Mouse (Mus musculus): ENCODE results near the gene Rnf39. TPM values are rescaled to one million over a fixed set of nuclear protein-coding genes. Genes with fewer than 3 reads are reported as not detected.
A peak's percentile ranks its signal among the peaks of the same experiment; 100 is the strongest.

The Rnf39 gene
- not detected in 2 replicates for polyA plus RNA-seq (2016; fragmentation: Nextera tagmentation; extraction: Ambion mirVana)

GRCm38 (mm10) chr17:36942791-36943471, at the start of gene Rnf39:
Gene Rnf39, plus strand, starts transcription at chr17:36942918.
- no peak for ATAC-seq (ENCODE audit: insufficient number of reproducible peaks, low FRiP score)
- peak within 1 kb of the TSS; percentile 49 for H3K4me3 ChIP-seq
- H3K36me3 ChIP-seq, result no peaks in the 10 kb centered on the region
- peaks cover 69% of the 10 kb centered on the region for H3K27me3 ChIP-seq (replicated peaks)
- no peak within 1 kb of the TSS for H3K27ac ChIP-seq (ENCODE audit: poor library complexity, severe bottlenecking)
- peak within 1 kb of the TSS; percentile 42 for H3K9ac ChIP-seq
- H3K4me2 ChIP-seq, result peak within 1 kb of the TSS; percentile 75
- 2% methylated on average over 59 of the region's 59 CpGs for WGBS
- peaks cover 14% of the 10 kb centered on the region for H3K4me1 ChIP-seq (replicated peaks)
- H3K9me3 ChIP-seq (replicated peaks), result no peaks in the 10 kb centered on the region

GRCm38 (mm10) chr17:36893387-36893786, 49.3 kb upstream of the Rnf39 start:
- Histone ChIP-seq H3K36me3 (no peaks in the 10 kb centered on the region), H3K4me3 (no peak overlapping the region), H3K27me3 (replicated peaks) (peaks cover 12% of the 10 kb centered on the region; the same call in 1 of the 2 replicates), H3K27ac (ENCODE audit: poor library complexity, severe bottlenecking) (no peak overlapping the region), H3K9ac (no peak overlapping the region), H3K4me1 (replicated peaks) (no peaks in the 10 kb centered on the region), H3K9me3 (replicated peaks) (no peaks in the 10 kb centered on the region), H3K4me2 (no peak overlapping the region)
- no peak for ATAC-seq (ENCODE audit: insufficient number of reproducible peaks, low FRiP score)
- WGBS, result 46% methylated on average over 5 of the region's 5 CpGs

- Histone ChIP-seq H3K4me2 (no peak overlapping the region), H3K4me3 (no peak overlapping the region), H3K9me3 (replicated peaks) (no peaks in the 10 kb centered on the region), H3K4me1 (replicated peaks) (no peaks in the 10 kb centered on the region), H3K27ac (ENCODE audit: poor library complexity, severe bottlenecking) (no peak overlapping the region), H3K36me3 (no peaks in the 10 kb centered on the region), H3K27me3 (replicated peaks) (peaks cover 11% of the 10 kb centered on the region; the same call in 1 of the 2 replicates), H3K9ac (no peak overlapping the region)
- ATAC-seq (ENCODE audit: insufficient number of reproducible peaks, low FRiP score), result no peak
- WGBS, result 100% methylated on average over 1 of the region's 1 CpGs
Measured at GRCm38 (mm10) chr17:36896583-36896982, 46.1 kb upstream of the Rnf39 start.

GRCm38 (mm10) chr17:36897065-36897464, 45.7 kb upstream of the Rnf39 start:
- no peak for ATAC-seq (ENCODE audit: insufficient number of reproducible peaks, low FRiP score)
- H3K27me3 ChIP-seq (replicated peaks), result 0 out of 2 replicates have a peak, but pooled peaks cover 6% of the 10 kb centered on the region

GRCm38 (mm10) chr17:36897552-36898205, 45.0 kb upstream of the Rnf39 start, which contains the start of gene Trim31:
Gene Trim31, plus strand, starts transcription at chr17:36898118.
- 57% methylated on average over 6 of the region's 6 CpGs for WGBS
- no peaks in the 10 kb centered on the region for H3K4me1 ChIP-seq (replicated peaks)
- H3K4me2 ChIP-seq, result no peak within 1 kb of the TSS
- H3K4me3 ChIP-seq, result no peak within 1 kb of the TSS
- H3K27me3 ChIP-seq (replicated peaks), result 0 out of 2 replicates have a peak, but pooled peaks cover 6% of the 10 kb centered on the region
- H3K27ac ChIP-seq (ENCODE audit: poor library complexity, severe bottlenecking), result no peak within 1 kb of the TSS
- H3K9ac ChIP-seq, result no peak within 1 kb of the TSS
- H3K9me3 ChIP-seq (replicated peaks), result no peaks in the 10 kb centered on the region
- ATAC-seq (ENCODE audit: insufficient number of reproducible peaks, low FRiP score), result no peak
- H3K36me3 ChIP-seq, result no peaks in the 10 kb centered on the region

More at GRCm38 (mm10) chr17:36897065-36897464, 45.7 kb upstream of the Rnf39 start:
- Histone ChIP-seq H3K27ac (ENCODE audit: poor library complexity, severe bottlenecking) (no peak overlapping the region), H3K9me3 (replicated peaks) (no peaks in the 10 kb centered on the region), H3K4me3 (no peak overlapping the region), H3K9ac (no peak overlapping the region), H3K4me2 (no peak overlapping the region), H3K4me1 (replicated peaks) (no peaks in the 10 kb centered on the region), H3K36me3 (no peaks in the 10 kb centered on the region)

- Histone ChIP-seq H3K27ac (ENCODE audit: poor library complexity, severe bottlenecking) (no peak overlapping the region), H3K4me2 (no peak overlapping the region), H3K27me3 (replicated peaks) (0 out of 2 replicates have a peak, but pooled peaks cover 6% of the 10 kb centered on the region), H3K9ac (no peak overlapping the region), H3K9me3 (replicated peaks) (no peaks in the 10 kb centered on the region), H3K4me3 (no peak overlapping the region), H3K4me1 (replicated peaks) (no peaks in the 10 kb centered on the region), H3K36me3 (no peaks in the 10 kb centered on the region)
- WGBS, result 62% methylated on average over 4 of the region's 4 CpGs
- ATAC-seq (ENCODE audit: insufficient number of reproducible peaks, low FRiP score), result no peak
Measured at GRCm38 (mm10) chr17:36899376-36899775, 43.3 kb upstream of the Rnf39 start.

GRCm38 (mm10) chr17:36900001-36900400, 42.7 kb upstream of the Rnf39 start:
- ATAC-seq (ENCODE audit: insufficient number of reproducible peaks, low FRiP score), result no peak
- H3K4me2 ChIP-seq, result no peak overlapping the region
- H3K4me3 ChIP-seq, result no peak overlapping the region
- H3K36me3 ChIP-seq, result no peaks in the 10 kb centered on the region
- 69% methylated on average over 5 of the region's 5 CpGs for WGBS
- no peaks in the 10 kb centered on the region for H3K4me1 ChIP-seq (replicated peaks)
- H3K27me3 ChIP-seq (replicated peaks), result 0 out of 2 replicates have a peak, but pooled peaks cover 6% of the 10 kb centered on the region
- H3K9ac ChIP-seq, result no peak overlapping the region
- H3K27ac ChIP-seq (ENCODE audit: poor library complexity, severe bottlenecking), result no peak overlapping the region
- no peaks in the 10 kb centered on the region for H3K9me3 ChIP-seq (replicated peaks)

GRCm38 (mm10) chr17:36900691-36901090, 42.0 kb upstream of the Rnf39 start:
- Histone ChIP-seq H3K4me2 (no peak overlapping the region), H3K9ac (no peak overlapping the region), H3K4me3 (no peak overlapping the region), H3K9me3 (replicated peaks) (no peaks in the 10 kb centered on the region), H3K27ac (ENCODE audit: poor library complexity, severe bottlenecking) (no peak overlapping the region), H3K27me3 (replicated peaks) (0 out of 2 replicates have a peak, but pooled peaks cover 6% of the 10 kb centered on the region), H3K36me3 (no peaks in the 10 kb centered on the region), H3K4me1 (replicated peaks) (no peaks in the 10 kb centered on the region)
- WGBS, result 23% methylated on average over 1 of the region's 1 CpGs
- no peak for ATAC-seq (ENCODE audit: insufficient number of reproducible peaks, low FRiP score)

GRCm38 (mm10) chr17:36903651-36904050, 39.1 kb upstream of the Rnf39 start:
- H3K4me1 ChIP-seq (replicated peaks), result no peaks in the 10 kb centered on the region
- peaks cover 10% of the 10 kb centered on the region; the same call in 1 of the 2 replicates for H3K27me3 ChIP-seq (replicated peaks)
- H3K9me3 ChIP-seq (replicated peaks), result no peaks in the 10 kb centered on the region
- 65% methylated on average over 3 of the region's 3 CpGs for WGBS
- no peaks in the 10 kb centered on the region for H3K36me3 ChIP-seq
- no peak overlapping the region for H3K27ac ChIP-seq (ENCODE audit: poor library complexity, severe bottlenecking)
- H3K4me3 ChIP-seq, result no peak overlapping the region
- ATAC-seq (ENCODE audit: insufficient number of reproducible peaks, low FRiP score), result no peak
- no peak overlapping the region for H3K4me2 ChIP-seq
- H3K9ac ChIP-seq, result no peak overlapping the region

GRCm38 (mm10) chr17:36908235-36908634, 34.5 kb upstream of the Rnf39 start:
- Histone ChIP-seq H3K9me3 (replicated peaks) (no peaks in the 10 kb centered on the region), H3K4me2 (no peak overlapping the region), H3K4me3 (no peak overlapping the region), H3K4me1 (replicated peaks) (no peaks in the 10 kb centered on the region), H3K27ac (ENCODE audit: poor library complexity, severe bottlenecking) (no peak overlapping the region), H3K27me3 (replicated peaks) (peaks cover 4% of the 10 kb centered on the region), H3K9ac (no peak overlapping the region), H3K36me3 (no peaks in the 10 kb centered on the region)
- WGBS, result 48% methylated on average over 1 of the region's 1 CpGs
- ATAC-seq (ENCODE audit: insufficient number of reproducible peaks, low FRiP score), result no peak

- Histone ChIP-seq H3K27ac (ENCODE audit: poor library complexity, severe bottlenecking) (no peak overlapping the region), H3K4me1 (replicated peaks) (no peaks in the 10 kb centered on the region), H3K9ac (no peak overlapping the region), H3K4me2 (no peak overlapping the region), H3K27me3 (replicated peaks) (peaks cover 4% of the 10 kb centered on the region), H3K9me3 (replicated peaks) (no peaks in the 10 kb centered on the region), H3K4me3 (no peak overlapping the region), H3K36me3 (no peaks in the 10 kb centered on the region)
- no peak for ATAC-seq (ENCODE audit: insufficient number of reproducible peaks, low FRiP score)
- 48% methylated on average over 4 of the region's 4 CpGs for whole genome bisulfite sequencing
Measured at GRCm38 (mm10) chr17:36909802-36910201, 32.9 kb upstream of the Rnf39 start.

All from heart, embryonic 12.5 days (tissue).